Mouse (Mus musculus): ENCODE measurements at regions not wholly inside any gene's neighbourhood (a gene's known extent, or its start where the extent isn't known, plus 50 kb on each side); places are given as distances from the start of the nearest gene placed in this dataset.

DNA sequence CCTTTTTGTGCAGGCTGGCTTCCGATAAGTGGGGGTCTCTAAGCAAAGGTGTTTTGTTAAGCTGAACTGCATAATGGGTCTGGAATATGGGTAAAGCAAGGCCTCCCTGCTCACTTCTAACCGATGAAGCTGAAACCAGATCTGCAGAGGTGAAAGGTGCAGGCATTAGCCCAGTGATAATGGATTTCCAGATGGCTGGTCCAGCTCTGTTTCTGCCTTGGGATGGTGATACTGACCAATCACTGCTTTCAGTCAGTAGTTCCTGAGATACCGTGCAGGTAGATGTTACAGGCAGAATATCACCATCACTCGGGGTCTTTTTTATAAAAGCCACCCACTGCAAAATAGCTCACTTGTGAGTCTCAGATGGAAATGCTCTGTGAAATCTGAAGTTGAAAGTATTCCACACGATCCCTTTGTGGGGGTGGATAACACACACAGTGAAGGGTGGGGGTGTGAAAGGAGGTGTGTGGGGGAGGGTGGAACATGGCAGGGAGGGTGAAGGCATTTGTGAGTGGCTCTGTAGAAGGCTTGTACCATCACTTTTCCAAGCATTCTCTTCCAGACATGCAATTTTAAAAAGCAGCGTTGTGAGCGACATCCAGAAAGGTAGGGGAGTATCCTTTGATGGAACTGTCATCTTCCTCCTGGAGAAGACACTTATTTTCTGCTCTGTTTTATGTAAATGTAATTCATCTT lies 154.0 kb downstream of the Enc1 start:
- no peak for DNase-seq (ENCODE audit: low read depth)

DNA sequence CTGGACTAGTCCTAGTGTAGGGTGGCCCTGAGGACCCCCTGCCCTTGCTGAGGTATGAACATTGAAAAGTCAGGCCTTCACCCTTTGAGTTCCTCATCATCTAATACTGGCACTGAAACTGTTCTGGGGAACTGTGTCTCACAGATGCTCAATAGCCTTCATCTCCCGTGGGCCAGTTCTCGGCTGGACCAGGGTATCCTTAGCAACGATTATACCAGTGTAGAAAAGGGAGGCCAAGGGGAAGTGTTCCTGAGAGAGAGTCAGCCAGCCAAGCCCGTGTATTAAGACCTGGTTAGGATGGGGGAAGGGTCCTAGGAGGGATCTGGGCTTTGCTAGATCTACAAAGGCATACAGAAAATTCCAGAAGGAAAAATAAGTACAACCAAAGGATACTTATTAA lies 153.2 kb downstream of the Enc1 start:
- DNase-seq (ENCODE audit: low read depth), result no peak

DNA sequence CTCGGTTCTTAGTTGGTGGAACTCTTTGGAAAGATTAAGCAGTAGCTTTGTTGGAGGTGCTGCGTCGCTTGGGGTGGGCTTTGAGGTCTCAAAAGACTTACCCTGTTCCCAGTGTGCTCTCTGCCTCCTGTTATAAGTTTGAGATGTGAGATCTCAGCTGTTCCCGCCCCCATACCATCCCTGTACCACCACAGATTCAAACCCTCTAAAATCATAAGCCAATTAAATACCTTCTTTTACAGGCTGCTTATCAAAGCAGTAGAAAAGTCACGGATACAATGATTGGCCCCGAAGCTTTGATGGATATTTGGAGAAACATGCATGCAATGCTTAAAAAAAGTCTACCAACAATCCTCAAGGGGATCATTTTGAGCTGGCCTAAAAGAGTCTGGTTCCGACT lies 152.6 kb downstream of the Enc1 start:
- DNase-seq (ENCODE audit: low read depth), result no peak

DNA sequence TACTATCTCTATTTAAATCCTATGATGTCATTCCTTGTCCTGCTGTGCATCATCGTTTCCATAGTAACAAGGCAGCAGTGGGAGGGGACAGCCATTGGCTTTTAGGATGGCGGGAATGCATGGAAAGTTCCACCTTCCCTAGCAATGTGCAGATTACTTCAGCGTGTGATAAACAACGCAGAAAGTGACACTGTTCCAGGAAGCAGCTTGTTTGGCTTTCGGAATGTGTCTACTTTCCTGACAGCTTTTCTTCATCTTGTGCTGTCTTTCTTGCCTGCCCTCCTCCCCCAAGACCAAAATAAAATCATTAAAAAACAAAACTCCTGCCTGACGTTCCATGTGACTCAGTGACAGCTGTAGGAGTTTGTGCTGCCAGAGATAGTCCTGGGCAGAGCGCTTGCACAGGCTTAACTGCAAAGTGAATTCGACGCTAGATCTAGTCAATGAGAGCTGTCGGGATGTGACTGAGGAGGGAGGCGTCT lies 149.6 kb downstream of the Enc1 start:
- no peak for DNase-seq (ENCODE audit: low read depth)

- no peak for DNase-seq (ENCODE audit: low read depth)
Observed at GRCm38 (mm10) chr13:97388851-97389479, 148.1 kb downstream of the Enc1 start.

- peak; percentile 8 for DNase-seq (ENCODE audit: low read depth)
Observed at GRCm38 (mm10) chr13:97386511-97386910, 145.6 kb downstream of the Enc1 start.

DNA sequence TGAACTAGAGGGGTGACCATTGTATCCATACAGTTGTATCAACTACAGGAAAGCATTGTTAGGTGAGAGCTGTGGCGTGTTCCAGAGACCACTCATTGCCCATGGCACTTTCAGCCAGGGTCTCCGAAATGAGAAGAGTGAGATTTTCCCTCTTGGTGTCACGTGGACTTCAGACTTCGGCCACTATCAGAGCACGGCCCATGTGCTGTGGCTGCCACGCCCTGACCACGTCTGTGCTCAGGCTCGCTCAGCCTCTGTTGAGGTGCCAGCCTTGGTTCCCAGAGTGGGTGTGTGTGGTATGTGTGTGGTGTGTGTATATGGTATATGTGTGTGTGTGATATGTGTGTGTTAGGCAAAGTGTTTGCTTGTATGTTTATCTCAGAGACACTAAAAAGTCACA lies 144.6 kb downstream of the Enc1 start:
- DNase-seq (ENCODE audit: low read depth), result no peak

DNA sequence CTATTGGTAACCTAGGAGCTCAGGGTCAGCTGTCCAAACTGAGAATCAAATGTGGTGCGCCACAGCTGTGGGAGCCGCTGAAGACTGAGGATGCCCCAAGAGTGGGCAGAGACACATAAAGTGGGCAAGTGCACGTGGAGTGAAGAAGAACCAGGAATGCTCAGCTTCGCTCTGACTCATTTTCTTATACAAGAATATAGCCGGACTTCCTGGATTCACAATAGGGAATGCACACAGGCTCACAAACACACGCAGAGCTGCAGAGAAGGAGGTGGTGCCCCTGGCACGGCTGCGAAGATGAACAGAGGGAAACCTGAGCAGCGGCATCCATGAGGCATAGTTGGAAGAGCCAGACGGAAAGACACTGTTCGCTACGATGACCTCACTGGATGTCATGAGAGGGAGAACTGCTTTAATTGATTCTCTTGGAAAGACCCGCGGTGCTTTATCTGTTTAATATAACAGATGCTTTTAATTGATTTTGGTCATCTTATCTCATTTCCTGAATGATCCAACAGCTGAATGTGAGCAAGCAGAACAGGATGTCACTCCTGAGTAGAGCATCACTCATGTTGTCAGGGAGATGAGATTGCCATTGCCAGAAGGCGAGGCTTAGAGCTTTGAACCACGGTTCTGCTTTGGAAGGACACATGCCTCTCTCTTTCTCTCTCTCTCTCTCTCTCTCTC lies 143.3 kb downstream of the Enc1 start:
- DNase-seq (ENCODE audit: low read depth), result no peak

DNA sequence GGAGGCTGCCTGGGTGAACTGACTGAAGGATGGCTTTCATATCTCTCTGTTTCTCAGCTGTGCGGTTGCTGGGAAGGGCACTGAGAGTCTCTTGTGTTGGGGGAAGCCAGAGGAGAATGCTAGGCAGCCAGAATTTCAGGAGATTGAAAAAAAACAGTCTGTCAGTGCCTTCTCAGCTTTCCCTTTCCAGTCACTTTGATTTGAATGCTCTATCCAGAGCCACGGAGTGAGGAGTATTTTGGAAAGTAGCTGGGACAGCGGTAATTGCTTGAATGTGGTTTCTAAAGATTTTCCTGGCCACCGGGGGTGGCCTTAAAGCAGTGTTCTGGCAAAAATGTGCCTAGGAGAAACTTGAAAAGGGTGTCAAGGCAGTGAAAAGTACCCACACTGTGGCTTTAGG lies 142.4 kb downstream of the Enc1 start:
- DNase-seq (ENCODE audit: low read depth), result no peak

DNA sequence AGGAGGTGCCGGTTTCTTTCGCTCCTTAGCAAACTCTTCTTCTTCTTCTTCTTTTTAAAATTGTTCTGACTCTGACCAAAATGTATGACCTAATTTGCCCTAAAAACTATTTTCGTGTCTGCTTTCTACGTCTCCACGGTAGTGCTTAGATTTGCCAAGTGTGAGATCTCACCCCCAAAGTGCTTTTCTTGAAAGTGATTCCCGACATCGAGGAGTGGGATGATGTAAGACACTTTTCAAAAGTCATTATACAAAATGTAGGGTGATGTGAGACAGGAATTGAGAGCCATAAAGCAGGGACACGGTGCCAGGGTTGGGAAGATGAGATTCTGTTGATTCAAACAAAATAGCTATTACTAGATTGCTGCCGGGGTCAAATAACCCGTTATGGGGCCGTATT lies 139.5 kb downstream of the Enc1 start:
- no peak for DNase-seq (ENCODE audit: low read depth)

DNA sequence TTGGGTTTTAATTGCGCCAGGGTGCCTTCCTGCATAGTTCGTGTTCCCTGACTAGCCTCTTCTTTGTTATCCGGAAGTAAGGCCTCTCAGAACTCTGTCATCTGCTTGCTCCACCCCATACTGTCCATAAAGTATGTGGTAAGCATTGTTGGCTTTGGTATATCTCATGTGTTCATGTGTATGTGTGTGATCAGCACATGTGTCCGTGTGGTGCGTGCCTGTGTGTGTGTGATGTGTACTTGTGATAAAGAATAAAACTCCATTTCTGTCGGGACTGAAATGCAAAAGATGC lies 135.3 kb downstream of the Enc1 start:
- DNase-seq (ENCODE audit: low read depth), result no peak

- DNase-seq (ENCODE audit: low read depth), result no peak
Observed at GRCm38 (mm10) chr13:97375501-97376231, 134.8 kb downstream of the Enc1 start.

- DNase-seq (ENCODE audit: low read depth), result no peak
Observed at GRCm38 (mm10) chr13:97372348-97372747, 131.4 kb downstream of the Enc1 start.

DNA sequence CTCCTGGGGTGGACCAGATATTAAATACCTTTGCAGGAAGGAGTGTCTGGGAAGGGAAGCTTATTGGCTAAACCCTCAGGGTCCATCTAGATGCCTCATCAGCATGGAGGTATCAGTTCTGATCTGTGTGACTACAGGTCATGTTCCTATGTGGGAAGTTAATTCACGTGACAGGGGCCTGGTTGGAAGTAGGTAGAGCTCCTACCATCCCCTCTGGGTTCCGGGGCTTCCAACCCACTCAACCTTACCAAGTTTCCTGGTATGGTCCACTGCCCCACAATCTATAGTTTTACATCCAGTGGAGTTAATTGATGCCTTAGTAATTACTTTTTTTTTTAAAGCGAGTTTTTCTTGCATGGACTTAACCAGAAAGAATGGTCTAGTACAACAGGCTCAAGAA lies 130.3 kb downstream of the Enc1 start:
- DNase-seq (ENCODE audit: low read depth), result no peak

DNA sequence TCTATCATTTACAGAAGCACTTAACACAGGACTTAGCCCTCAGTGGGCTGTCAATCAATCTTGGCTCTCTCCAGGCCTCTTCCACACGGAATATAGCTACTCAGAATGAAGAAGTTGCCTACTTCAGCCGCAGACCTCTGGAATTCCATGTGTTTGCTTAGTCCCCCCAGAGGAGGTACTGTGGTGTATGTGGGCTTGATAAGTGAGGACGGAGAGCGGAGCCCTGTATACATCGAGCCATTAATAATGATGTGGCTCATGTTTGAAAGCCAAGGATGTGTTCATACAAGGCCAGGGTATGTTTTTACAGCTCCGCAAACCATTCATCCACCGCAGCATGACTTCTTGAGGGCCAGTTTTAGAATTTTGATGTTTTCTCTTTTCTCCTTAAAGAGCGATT lies 125.8 kb downstream of the Enc1 start:
- DNase-seq (ENCODE audit: low read depth), result no peak

DNA sequence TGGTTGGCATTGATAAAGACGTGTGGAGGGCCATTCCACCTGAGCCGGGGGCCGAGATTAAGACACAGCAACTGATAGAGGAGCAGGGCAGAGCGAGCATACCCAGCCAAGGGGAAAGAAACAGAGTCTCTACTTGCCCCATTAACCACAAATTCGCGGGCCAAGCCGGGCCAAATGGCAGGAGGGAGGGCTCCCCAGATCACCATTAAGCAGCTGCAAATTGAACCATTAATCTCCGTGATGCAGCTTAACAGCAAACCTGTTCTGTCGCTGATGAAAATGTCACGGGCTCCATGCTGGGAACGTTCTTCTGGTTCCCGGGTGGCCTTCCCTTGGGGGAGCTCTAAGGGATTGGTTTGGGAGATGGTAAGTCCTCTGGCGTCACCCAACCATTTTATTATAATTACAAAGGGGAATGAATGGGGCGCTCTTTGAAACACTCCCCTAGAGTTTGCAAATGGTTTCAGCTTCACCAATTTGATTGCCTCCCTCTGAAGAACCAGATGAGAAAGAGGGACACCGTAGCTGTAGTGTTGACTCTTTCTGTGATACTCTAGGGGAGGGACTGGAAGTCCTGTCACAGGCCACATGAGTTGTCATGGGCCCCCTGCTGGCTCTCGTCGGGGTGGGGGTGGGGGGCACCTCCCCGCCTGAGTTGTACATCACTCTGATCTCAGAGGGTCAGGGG lies 124.8 kb downstream of the Enc1 start:
- no peak for DNase-seq (ENCODE audit: low read depth)

DNA sequence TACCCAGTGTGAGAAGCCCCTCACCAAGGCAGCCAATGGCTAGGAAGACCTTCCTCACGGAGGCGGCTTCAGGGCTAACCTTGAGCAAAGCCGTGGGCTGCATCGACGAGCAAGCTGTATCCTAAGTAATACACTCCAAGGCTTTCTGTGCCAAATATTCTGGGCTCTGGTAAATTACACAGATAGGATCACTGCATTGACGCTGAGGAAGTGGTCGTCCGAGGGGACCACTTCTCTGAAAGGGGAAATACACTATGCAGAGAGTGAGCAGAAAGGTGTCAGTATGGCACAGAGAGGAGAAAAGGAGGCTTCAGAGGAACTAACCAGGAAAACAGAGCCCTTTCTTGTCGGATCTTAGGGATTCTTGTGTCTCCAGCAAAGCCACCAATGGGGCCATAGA lies 124.1 kb downstream of the Enc1 start:
- DNase-seq (ENCODE audit: low read depth), result no peak

- no peak for DNase-seq (ENCODE audit: low read depth)
Observed at GRCm38 (mm10) chr13:97363765-97364164, 122.9 kb downstream of the Enc1 start.

- DNase-seq (ENCODE audit: low read depth), result no peak
Observed at GRCm38 (mm10) chr13:97363214-97363613, 122.3 kb downstream of the Enc1 start.

GRCm38 (mm10) chr13:97360551-97360950 lies 119.6 kb downstream of the Enc1 start:
- no peak for DNase-seq (ENCODE audit: low read depth)

DNA sequence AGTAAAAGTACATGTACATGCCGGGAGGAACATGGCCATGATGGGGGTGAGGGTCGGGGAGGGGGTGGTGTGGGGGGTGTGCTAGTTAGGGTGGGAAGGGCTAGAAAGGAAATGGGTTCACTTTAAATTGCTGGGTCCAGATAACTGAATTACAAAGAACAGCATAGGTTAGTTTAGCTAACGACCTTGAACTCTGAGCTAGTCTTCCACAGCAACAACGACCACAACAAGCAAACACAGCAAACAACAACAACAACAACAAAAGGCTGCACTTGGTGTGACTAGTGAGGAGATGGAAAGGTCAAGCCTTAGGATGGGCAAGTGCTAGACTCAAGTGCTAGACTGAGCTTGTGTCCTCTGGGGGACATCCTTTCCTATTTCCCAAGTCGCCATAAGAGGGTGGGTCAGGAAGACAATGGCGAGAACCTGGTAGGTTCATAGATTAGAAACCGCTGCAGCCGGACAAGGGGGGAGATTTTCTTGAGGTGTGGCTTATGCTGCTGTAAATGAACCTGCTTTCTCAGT lies 117.9 kb downstream of the Enc1 start:
- no peak for DNase-seq (ENCODE audit: low read depth)

DNA sequence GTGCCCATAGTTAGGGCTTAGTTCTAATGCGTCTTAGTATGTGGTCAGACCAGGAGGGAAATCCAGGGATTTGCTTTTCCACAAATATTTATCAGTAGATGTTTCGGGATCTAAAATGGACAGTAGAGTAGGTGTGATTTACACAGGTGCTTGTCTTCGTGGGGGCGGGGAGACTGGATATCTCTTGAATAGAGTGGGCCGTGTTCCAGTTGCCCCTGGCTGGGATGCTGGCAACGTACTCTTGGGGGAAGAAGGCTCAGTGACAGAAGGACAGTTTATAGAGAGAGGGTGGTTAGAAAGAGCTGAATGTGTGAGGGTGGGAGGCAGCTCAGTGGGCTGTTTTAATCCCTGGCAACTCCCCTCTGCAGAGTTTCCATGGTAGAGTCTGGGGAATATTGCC lies 117.4 kb downstream of the Enc1 start:
- DNase-seq (ENCODE audit: low read depth), result no peak
